Mouse (Mus musculus) layer of hippocampus, adult 9-10 months (tissue): ENCODE measurements around the gene Gm4302.
"Not testable (repeated sequence)": the region's sequence is repeated elsewhere in the genome, so short reads cannot be mapped to it uniquely, and the experiment has no call there.

Experiments used
- DNase-seq: peaks from one replicate; pipeline ENCODE4 v3.0.0; 2022; ENCODE audit warnings: low spot score

Gene Gm4302

GRCm38 (mm10) chr10:100340536-100340935 lies at the start of gene Gm4302:
TSS of gene Gm4302 (plus strand) at chr10:100340836.
- not testable (repeated sequence) for DNase-seq

DNA sequence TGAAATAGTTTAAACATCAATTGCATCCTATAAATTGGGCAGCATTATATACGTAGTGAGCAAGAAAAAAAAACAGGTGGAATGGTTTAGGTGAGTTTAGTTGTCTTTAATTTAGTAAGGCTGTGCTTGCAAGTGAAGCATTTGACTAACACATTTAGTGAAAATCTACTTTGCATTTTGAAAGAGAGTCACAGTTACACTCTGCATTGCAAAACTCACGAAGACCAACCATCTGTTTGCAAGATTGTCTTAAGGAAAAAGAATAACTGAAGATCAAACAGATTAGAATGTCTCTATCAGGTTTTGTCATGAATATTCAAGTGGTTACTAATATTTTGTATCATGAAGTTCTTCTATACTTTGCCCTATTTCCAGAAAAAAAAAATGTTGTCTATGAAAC lies 44.5 kb upstream of the Gm4302 start:
- no peak for DNase-seq

GRCm38 (mm10) chr10:100300106-100300505 lies 40.5 kb upstream of the Gm4302 start:
- DNase-seq, result not testable (repeated sequence)

DNA sequence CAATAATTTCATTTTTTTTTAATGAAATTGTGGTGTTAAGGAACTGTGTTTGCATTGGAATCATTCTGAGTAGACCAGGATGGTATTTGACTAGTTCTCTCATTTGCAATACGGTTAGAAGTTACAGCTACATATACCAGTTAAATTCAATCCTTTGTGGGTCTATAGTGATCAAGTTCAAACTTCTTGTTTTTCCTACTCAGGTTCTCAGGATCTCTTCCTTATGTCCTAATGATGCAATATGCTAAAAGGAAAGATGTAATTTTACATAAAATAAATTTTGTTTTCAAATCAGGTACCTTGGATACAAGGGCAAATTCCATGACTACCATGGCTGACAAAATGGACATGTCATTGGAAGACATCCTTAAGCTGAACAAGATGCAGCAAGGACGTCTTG lies 5.3 kb upstream of the Gm4302 start, which contains the start of gene Gm4301:
TSS of gene Gm4301 (plus strand) at position 301 of the 400 bp plus-strand sequence.
- not testable (repeated sequence) for DNase-seq

DNA sequence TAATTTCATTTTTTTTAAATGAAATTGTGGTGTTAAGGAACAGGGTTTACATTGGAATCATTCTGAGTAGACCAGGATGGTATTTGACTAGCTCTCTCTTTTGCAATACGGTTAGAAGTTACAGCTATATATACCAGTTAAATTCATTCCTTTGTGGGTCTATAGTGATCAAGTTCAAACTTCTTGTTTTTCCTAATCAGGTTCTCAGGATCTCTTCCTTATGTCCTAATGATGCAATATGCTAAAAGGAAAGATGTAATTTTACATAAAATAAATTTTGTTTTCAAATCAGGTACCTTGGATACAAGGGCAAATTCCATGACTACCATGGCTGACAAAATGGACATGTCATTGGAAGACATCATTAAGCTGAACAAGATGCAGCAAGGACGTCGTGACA lies 5.0 kb downstream of the Gm4302 start, which contains the start of gene Gm4303:
TSS of gene Gm4303 (plus strand) at position 301 of the 400 bp plus-strand sequence.
- DNase-seq, result not testable (repeated sequence)

GRCm38 (mm10) chr10:100350793-100351192 lies 10.2 kb downstream of the Gm4302 start, which contains the start of gene Gm4305:
TSS of gene Gm4305 (plus strand) at chr10:100351093.
- DNase-seq, result not testable (repeated sequence)

- DNase-seq, result not testable (repeated sequence)
Observed at GRCm38 (mm10) chr10:100356841-100357240, 16.2 kb downstream of the Gm4302 start.

GRCm38 (mm10) chr10:100361038-100361437 lies 20.4 kb downstream of the Gm4302 start, which contains the start of gene Gm4307:
TSS of gene Gm4307 (plus strand) at chr10:100361338.
- not testable (repeated sequence) for DNase-seq

GRCm38 (mm10) chr10:100382460-100382859 lies 41.8 kb downstream of the Gm4302 start, which contains the start of gene Gm4312:
TSS of gene Gm4312 (minus strand) at chr10:100382560.
- not testable (repeated sequence) for DNase-seq
